Mouse (Mus musculus) cerebellum, postnatal 10 days (tissue): Measurements from ENCODE around the gene Evi2b.

ENCODE experiments used
- DNase-seq, 2 experiments: peaks; one replicate each; pipeline ENCODE4 v3.0.0; 2021; ENCODE audit warnings: mixed read lengths in 2 of 2

Gene Evi2b

GRCm38 (mm10) chr11:79521930-79522329 is 1.6 kb downstream of the Evi2b start:
- DNase-seq, result no peak

- no peak for DNase-seq
Measured at GRCm38 (mm10) chr11:79520772-79521171, 2.8 kb downstream of the Evi2b start.

- no peak for DNase-seq
Measured at GRCm38 (mm10) chr11:79519878-79520291, 3.7 kb downstream of the Evi2b start.

DNA sequence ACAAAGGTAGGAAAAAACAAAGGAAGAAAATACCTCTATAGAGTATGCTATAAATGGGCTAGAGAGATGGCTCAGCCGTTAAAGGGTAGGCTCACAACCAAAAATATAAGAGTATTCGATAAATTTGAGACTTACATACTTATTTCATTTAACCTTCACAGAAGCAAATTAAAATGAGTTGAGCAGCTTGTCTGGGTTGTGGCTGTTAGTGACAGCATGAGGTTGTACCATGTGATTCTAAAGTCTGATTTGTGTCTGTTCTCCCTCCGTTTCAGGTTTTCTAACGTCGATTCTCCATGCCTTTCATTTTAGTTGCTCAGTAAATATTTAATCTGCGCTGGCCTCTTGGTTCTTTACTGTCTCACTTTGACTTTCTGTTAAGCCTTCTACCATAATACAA is 4.3 kb downstream of the Evi2b start:
- no peak for DNase-seq

DNA sequence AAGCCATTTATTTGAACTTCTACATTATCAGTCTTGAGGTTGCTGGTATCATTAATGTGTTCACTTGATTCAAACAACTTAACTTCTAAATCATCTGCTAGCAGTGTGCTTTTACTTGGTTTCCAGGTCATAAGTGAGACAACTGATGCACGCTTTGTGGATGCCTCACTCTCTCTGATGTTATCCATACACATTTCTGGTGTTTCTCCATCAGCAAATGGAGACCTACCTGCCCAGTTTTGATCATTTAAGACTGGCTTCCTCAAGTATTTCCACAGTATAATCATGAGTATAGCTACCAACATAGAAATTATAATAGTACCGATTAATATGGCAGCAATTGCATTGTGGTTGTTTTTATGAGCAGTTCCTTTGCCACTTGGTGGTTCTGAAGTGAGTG is 7.8 kb downstream of the Evi2b start:
- no peak for DNase-seq

- peak; percentile 40 to 54 for DNase-seq
Measured at GRCm38 (mm10) chr11:79515331-79515730, 8.2 kb downstream of the Evi2b start.

- DNase-seq, result no peak
Measured at GRCm38 (mm10) chr11:79511970-79512369, 11.6 kb downstream of the Evi2b start.

- no peak for DNase-seq
Measured at GRCm38 (mm10) chr11:79504506-79504905, 19.1 kb downstream of the Evi2b start.

- DNase-seq, result peak; percentile 15 to 28
Measured at GRCm38 (mm10) chr11:79503845-79504244, 19.7 kb downstream of the Evi2b start, which contains the start of gene Omg. Gene Omg (minus strand): TSS chr11:79504084.

DNA sequence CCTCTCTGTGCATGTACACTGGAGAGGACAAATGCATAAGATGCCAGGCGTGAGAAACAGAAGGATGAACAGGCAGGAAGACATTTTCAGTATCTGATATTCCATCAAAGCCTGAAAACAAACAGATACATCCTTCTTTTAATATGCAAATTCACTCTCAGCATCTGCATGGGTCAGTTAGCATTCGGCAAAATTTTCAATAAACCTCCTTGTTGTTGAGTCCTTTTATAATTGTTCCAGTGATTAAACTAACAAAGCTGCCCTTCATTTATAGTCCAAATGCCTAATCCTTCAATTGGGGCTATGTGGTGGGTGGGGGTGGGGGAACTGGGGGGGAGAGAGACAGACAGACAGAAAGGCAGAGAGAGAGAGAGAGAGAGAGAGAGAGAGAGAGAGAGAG is 20.6 kb downstream of the Evi2b start:
- no peak for DNase-seq

GRCm38 (mm10) chr11:79494976-79495800 is 28.4 kb downstream of the Evi2b start:
- peak; percentile 11 to 16 for DNase-seq

- no peak for DNase-seq
Measured at GRCm38 (mm10) chr11:79484721-79485120, 38.8 kb downstream of the Evi2b start.

DNA sequence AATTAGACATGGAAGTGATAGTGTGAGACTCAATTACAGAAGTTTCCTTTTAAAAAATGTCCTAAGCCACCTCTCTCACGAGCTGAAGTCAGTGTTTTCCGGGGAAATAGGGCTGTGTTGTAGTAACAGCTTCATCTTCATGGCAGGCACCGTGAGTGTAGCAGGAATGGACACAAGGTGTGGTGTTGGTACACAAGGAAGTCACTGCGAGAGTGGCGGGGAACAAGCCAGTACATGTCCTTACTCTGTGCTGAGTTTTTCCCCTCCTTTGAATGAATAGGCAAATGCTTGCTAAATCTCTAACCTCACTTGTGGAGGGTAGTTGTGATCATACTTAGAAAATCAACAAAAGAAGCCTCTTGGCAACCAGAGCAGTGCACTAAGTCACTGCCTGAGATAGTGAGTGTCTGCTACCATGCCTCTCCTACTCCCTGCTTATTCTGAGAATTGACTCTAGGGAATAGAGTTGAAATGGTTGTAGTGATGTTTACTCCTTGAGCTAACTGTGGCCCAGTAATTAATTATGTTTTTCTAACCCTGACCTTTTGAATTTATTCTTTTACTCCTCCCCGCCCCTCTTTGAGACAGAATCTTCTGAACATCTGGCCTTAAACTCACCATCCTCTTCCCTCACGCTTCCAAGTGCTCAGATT is 39.6 kb downstream of the Evi2b start:
- DNase-seq, result no peak

DNA sequence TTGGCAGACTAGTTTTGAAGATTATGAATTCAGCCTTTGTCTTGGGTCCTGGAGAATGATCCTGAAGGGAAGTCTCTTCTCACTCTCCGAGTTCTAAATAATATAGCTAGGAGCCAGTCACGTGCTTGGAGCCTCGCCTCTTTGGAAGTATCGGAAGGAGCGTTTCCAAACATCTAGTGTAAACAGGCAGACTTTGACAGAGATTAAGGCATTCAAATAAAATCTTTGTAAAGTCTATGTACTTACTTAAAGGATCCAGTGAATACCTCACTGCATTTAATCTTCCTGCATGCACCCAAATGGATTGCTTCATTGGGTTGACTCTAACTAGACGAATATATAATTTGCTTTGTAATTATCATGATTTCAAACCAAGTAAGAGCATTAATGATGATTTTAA is 40.2 kb downstream of the Evi2b start:
- no peak for DNase-seq

GRCm38 (mm10) chr11:79468097-79468496 is 55.5 kb downstream of the Evi2b start:
- no peak for DNase-seq
